Mouse (Mus musculus) ES-Bruce4 (cell line): ENCODE measurements around the gene Cd2.

Source experiments
- CTCF ChIP-seq: IDR thresholded peaks from one replicate; pipeline ENCODE4 v1.8.1; 2011; ENCODE audit warnings: low read depth, low read length
- EP300 ChIP-seq: IDR thresholded peaks from 2 replicates; pipeline ENCODE4 v1.6.1; 2011; ENCODE audit warnings: low read depth, low read length; ENCODE audit not compliant: insufficient read depth
- POLR2A ChIP-seq: IDR thresholded peaks from one replicate; pipeline ENCODE4 v1.8.1; 2011; ENCODE audit warnings: low read length; ENCODE audit not compliant: insufficient read depth

GRCm38 (mm10) chr3:101238695-101239094 is 49.0 kb downstream of the Cd2 start:
- TF ChIP-seq POLR2A (no peak), CTCF (no peak), EP300 (no peak)
